Mouse (Mus musculus): ENCODE results near the gene Caskin1.

Caskin1 gene

DNA sequence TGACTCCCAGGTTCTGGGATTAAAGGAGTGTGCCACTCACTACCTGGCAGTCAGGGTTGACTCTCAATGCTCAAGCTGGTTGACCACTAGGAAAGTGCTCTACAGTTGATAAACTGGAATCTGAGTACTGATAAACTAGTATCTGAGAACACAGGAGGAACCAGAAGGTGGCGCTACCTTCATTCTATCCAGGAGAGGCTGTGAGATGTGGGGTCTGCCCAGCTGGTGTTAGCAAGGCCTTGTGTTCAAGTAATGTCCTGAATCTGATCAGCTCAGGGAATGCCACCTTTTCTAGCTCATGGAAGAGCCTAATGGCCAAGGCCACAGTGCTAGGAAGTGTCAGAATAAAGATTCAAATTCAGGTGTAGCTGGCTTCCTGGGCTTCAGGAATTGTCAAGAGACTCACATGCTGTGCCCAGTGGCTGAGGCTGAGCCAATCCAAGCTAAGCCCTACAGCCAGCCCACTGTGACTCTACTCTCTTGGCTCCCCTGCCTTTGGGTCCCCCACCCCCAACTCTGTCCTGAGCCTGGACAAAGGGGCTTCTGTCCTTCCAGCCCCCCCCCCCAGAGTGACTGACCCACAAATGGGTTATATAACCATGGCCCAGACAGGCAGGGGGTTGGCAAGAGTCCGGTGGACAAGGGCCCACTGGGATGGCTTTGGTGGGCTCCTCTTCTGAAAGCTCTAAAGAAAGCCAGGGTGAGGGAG lies 6.4 kb downstream of the Caskin1 start:
- peak; percentile 75 for DNase-seq (ENCODE audit: low read depth, low spot score)

GRCm38 (mm10) chr17:24495443-24495842 lies 7.0 kb downstream of the Caskin1 start:
- no peak for DNase-seq (ENCODE audit: low read depth, low spot score)

- DNase-seq (ENCODE audit: low read depth, low spot score), result no peak
Observed at GRCm38 (mm10) chr17:24496026-24496425, 7.6 kb downstream of the Caskin1 start.

GRCm38 (mm10) chr17:24502208-24502607 lies 13.8 kb downstream of the Caskin1 start:
- DNase-seq (ENCODE audit: low read depth, low spot score), result peak; percentile 69

- no peak for DNase-seq (ENCODE audit: low read depth, low spot score)
Observed at GRCm38 (mm10) chr17:24504085-24504484, 15.7 kb downstream of the Caskin1 start.

DNA sequence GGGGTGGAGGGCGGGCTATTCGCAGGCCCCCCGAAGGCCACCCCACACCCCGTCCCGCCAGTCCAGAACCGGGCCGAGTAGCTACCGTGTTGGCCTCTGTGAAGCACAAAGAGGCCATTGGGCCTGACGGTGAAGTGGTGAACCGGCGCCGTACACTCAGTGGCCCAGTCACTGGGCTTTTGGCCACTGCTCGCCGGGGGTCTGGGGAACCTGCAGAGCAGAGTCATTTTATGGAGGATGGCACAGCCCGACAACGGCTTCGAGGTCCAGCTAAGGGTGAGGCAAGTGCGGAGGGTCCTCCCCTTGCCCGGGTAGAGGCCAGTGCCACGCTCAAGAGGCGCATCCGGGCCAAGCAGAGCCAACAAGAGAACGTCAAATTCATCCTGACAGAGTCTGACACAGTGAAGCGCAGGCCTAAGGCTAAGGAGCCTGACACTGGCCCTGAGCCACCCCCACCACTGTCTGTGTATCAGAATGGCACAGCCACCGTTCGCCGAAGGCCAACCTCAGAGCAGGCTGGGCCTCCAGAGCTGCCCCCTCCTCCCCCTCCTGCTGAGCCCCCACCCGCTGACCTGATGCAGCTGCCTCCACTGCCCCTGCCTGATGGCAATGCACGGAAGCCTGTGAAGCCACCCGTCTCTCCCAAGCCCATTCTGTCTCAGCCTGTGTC lies 17.0 kb downstream of the Caskin1 start:
- no peak for DNase-seq (ENCODE audit: low read depth, low spot score)

- peak; percentile 38 for DNase-seq (ENCODE audit: low read depth, low spot score)
Observed at GRCm38 (mm10) chr17:24506332-24507070, 18.1 kb downstream of the Caskin1 start.

DNA sequence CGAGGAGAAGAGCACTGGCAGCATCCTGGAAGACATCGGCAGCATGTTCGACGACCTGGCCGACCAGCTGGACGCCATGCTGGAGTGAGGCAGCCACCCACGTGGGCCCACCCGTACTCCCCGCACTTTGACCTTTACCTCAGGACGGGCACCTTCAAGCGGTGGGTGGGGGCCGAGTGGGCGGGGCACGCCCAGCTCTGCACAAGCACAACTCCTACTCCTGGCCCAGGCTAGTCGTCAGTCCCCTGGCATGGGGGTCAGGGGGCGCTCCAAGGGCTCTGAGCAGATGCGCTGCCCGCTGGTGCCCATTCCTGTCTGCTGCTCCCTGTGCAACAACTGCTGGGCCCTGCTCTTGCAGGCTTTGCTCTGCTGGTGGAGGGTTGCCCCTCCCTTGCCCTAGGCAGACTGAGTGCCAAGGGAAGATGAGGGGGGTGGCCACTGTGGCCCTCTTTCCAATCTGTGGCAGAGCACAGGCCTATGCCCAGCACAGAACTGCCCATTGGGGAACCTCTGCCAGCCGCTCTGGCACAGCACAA lies 18.8 kb downstream of the Caskin1 start:
- peak; percentile 48 for DNase-seq (ENCODE audit: low read depth, low spot score)

- no peak for DNase-seq (ENCODE audit: low read depth, low spot score)
Observed at GRCm38 (mm10) chr17:24507806-24508460, 19.5 kb downstream of the Caskin1 start.

DNA sequence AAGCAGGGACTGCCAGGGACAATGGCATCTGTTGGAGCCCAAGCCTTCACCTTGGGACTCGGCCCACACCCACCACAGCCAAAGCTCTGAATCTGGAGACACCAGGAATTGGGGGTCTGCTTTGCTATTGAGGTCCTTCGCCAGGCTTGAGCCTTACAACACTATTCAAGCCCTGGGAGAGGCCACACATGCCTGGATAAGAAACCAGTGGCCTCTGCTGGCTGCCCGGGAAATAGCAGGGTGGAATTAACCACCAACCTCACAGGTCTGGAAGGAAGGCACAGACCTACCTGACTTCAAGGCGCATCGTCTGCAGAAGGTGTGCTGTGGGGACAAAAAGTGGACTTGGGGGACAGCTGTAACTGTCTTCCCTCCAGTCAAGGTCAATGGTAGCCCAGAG lies 25.2 kb downstream of the Caskin1 start:
- DNase-seq (ENCODE audit: low read depth, low spot score), result peak; percentile 67

DNA sequence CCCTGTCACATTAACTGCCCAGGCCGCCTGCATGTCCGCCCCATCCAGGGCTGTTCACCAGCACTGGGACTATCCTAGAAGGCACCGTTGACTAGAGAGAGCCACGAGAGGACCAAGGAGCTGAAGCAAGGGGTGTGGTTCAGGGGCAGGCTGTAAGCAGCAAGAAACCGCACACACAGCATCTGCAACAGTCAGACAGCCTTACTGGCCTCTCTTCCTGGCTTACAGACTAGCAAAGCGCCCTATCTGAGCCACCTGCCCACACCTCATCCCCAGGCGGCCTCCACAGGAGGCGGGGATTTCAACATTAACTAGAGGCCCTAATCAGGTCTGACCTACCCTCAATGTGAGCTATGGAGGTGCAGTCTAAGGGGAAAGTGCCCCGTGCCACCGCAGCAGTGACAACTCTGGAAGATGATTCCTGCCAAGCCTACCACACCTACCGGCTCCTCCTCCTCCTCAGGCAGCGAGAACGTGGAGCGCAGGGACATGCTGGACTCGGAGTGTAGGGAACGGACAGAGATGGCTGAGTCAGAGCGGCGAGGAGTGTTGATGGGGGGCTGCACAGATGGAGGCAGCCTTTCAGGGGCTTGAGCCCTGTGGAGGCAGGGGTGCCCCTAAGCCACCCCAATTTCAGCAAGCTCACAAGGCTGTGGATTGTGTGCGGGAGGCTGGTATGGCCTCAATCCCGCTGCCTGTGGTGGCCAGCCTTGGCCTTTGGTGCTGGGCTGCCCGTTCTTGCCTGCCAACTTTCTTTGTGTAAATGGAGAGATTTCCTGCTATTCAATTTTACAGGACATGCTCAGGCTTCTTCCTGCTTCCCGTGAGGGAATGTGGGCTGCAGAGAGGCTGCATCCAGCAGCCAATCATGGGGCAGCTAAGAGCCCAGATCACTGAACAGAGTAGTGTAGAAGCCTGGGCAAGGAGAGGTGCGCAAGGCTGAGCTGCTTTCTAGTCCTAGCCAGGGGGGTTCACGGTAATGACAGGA lies 26.2 kb downstream of the Caskin1 start:
- no peak for DNase-seq (ENCODE audit: low read depth, low spot score)

DNA sequence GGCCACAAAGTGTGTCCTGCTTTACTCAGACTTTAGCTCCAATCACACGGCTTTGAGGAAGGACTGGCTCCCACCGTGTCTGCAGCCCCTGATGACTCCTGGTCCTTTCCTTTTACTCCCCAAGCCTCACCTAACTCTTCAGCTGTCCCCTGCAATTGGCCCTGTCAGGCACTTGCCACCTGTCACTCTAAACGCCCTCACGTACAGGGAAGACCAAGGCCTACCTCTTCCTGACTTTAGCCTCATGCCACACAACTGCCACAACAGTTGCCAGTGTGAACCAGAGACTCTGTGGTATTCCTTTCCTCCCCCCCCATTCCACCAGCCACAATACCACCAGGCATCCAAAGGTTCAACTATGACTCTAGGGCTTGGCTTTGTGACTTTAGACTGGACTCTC lies 32.0 kb downstream of the Caskin1 start:
- DNase-seq (ENCODE audit: low read depth, low spot score), result no peak

- DNase-seq (ENCODE audit: low read depth, low spot score), result no peak
Observed at GRCm38 (mm10) chr17:24524734-24525133, 36.3 kb downstream of the Caskin1 start.

- no peak for DNase-seq (ENCODE audit: low read depth, low spot score)
Observed at GRCm38 (mm10) chr17:24527315-24527714, 38.9 kb downstream of the Caskin1 start.

DNA sequence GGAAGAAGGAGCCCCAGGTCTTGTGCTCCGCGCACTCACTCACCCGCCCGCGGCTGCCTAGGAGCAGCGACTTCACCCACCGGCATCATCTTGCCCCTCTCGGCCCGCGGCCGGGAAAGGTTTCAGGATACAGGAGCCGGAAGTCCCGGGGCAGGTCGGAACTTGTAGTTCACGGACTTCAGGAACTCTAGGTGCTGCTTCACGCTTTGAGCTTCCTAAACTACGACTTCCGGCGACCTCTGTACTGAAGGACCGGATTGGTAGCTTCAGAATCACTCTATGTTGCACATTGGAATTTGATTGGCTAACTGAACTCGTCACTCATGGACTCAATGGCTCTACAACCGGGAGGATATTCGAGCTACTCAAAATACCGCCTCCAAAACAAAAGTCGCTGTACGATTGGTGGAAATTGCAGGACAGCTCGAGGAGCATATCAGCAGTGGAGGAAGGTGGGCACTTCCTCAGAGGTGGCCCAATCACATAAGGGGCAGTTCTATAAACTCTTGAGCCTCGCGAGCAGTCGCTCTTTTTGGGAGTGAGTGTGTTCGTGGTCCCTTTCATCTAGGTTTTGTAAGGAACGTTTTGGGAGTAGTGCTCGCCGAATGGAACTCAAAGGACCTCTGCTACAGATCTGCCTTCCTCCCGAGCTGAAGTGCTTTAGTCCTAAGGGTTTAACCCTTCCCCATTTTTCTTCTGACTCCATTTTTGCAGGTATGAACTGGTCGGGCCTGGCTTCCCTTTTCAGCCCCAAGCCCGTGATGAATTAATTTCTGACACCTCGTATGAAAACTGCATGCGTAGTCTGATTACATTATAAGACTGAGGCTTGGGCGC lies 39.5 kb downstream of the Caskin1 start, which contains the start of gene Traf7:
Gene Traf7, minus strand, starts transcription at position 216 of the 837 bp plus-strand sequence.
- DNase-seq (ENCODE audit: low read depth, low spot score), result peak; percentile 100

- DNase-seq (ENCODE audit: low read depth, low spot score), result no peak
Observed at GRCm38 (mm10) chr17:24528560-24528918, 40.1 kb downstream of the Caskin1 start.

DNA sequence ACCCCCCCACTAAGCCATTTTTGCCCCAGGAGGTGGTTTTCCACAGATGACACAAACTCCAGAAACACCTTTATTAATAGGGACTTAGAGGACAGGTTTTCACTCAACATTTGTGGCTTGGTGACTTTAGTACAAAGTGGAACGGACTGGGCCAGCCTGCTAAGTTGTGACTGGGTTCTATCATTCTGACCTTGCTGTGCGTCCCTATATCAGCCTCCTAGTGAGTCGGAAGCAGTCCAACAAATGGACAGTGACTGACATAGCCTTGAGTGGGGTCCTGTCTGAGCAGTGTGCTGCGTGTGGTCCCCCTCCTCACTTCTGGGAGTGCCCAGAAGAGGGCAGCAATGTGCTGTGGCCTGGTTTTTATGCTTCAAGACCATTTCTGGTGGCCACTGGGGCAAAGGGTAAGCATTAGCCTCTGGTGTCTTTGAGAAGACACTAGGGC lies 40.6 kb downstream of the Caskin1 start:
- DNase-seq (ENCODE audit: low read depth, low spot score), result peak; percentile 84

GRCm38 (mm10) chr17:24529883-24530282 lies 41.5 kb downstream of the Caskin1 start:
- peak; percentile 45 for DNase-seq (ENCODE audit: low read depth, low spot score)

DNA sequence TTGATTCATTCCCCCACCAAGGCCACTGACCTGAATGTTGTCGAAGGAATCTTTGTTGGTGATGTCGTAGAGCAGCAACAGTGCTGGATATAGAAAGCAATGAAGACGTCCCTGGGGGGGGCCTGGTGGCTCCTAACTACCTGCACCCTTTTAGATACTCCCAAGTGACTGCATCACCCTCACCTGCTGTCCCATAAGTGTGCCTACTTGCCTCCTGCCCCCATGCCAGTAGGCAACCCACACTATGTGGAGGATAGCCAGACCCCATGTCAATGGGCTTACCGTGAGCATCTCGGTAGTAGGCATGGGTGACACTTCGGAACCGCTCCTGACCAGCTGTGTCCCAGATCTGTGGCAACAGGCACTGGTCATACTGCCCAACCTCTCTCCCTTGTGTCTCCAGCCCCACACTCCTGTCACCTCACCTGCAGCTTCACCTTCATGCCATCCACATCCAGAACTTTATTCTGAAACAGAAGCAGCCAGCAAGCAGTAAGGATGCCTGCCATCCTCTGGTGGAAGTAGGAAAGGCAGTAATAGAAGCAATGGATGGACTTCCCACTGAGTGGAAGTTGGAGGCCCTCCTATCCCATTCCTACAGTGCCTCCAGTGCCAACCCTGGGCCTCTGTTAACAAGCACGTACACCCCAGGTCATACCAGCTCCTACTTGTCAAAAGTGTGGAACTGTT lies 42.1 kb downstream of the Caskin1 start:
- peak; percentile 55 for DNase-seq (ENCODE audit: low read depth, low spot score)
